Mouse (Mus musculus) CH12.LX (cell line): ENCODE results near the gene Hlcs. TPM values are rescaled to one million over a fixed set of nuclear protein-coding genes. Genes with fewer than 3 reads are reported as not detected.

ENCODE experiments used
- DNase-seq: peaks from one replicate; pipeline ENCODE4 v3.0.0-alpha.2; 2013; ENCODE audit errors: extremely low read depth
- H3K27ac ChIP-seq: 2 replicates; pipeline ENCODE4 v1.5.1; 2012; ENCODE audit warnings: low read depth, mild to moderate bottlenecking, control low read depth, moderate library complexity; ENCODE audit not compliant: insufficient read depth
- H3K27me3 ChIP-seq: replicated peaks from 2 replicates; pipeline ENCODE3; 2012; ENCODE audit warnings: inconsistent platforms
- H3K36me3 ChIP-seq, 2 experiments: replicated peaks in 1 of 2; 2 replicates each; pipeline versions ENCODE3 to v1.6.1; 2012; ENCODE audit warnings: inconsistent platforms in 1 of 2, low read length in 1 of 2, mild to moderate bottlenecking in 1 of 2, mixed read lengths in 1 of 2, moderate library complexity in 1 of 2; ENCODE audit not compliant: control insufficient read depth in 1 of 2, insufficient read depth in 1 of 2
- H3K4me1 ChIP-seq, 2 experiments: 2 replicates each; pipeline ENCODE4 v1.6.1; 2012; ENCODE audit warnings: inconsistent platforms in 1 of 2, moderate library complexity in 1 of 2; ENCODE audit not compliant: insufficient read depth in 2 of 2, control insufficient read depth in 1 of 2
- H3K4me2 ChIP-seq: 2 replicates; pipeline ENCODE4 v1.6.1; 2012; ENCODE audit warnings: low read depth, mild to moderate bottlenecking, control low read depth; ENCODE audit not compliant: poor library complexity, insufficient read depth, severe bottlenecking
- H3K4me3 ChIP-seq, 3 experiments: fragments of 150-350 bp in 1 of 3; sonication (generic) in 1 of 3; replicated peaks in 1 of 3; 2 replicates each; pipeline versions ENCODE3 to v1.5.1; 2011 to 2012; ENCODE audit warnings: low read depth in 2 of 3, low read length in 2 of 3, mild to moderate bottlenecking in 2 of 3, moderate library complexity in 2 of 3, control low read depth in 1 of 3, improper control_type of control experiment in 1 of 3, inconsistent platforms in 1 of 3, mixed read lengths in 1 of 3; ENCODE audit not compliant: poor library complexity in 1 of 3
- H3K79me2 ChIP-seq: replicated peaks from 2 replicates; pipeline ENCODE4 v1.6.1; 2012; ENCODE audit warnings: mild to moderate bottlenecking, moderate library complexity; ENCODE audit not compliant: control insufficient read depth, poor library complexity, insufficient read depth, severe bottlenecking; ENCODE audit errors: extremely low read depth
- H3K9ac ChIP-seq: 2 replicates; pipeline ENCODE4 v1.6.1; 2012; ENCODE audit warnings: low read depth, mild to moderate bottlenecking, control low read depth, moderate library complexity; ENCODE audit not compliant: insufficient read depth
- H3K9me3 ChIP-seq: replicated peaks from 2 replicates; pipeline ENCODE3; 2012; ENCODE audit warnings: low read length, inconsistent platforms, mixed read lengths
- BHLHE40 ChIP-seq: IDR thresholded peaks from 2 replicates; pipeline ENCODE4 v1.6.1; 2011; ENCODE audit warnings: mild to moderate bottlenecking, low read depth, low read length, improper control_type of control experiment
- CHD1 ChIP-seq: IDR thresholded peaks from 2 replicates; pipeline ENCODE4 v1.6.1; 2012; ENCODE audit warnings: low read depth, low read length, improper control_type of control experiment, inconsistent platforms
- CHD2 ChIP-seq: IDR thresholded peaks from 2 replicates; pipeline ENCODE4 v1.6.1; 2011; ENCODE audit warnings: low read length, improper control_type of control experiment
- E2F4 ChIP-seq: IDR thresholded peaks from 2 replicates; pipeline ENCODE4 v1.6.1; 2011; ENCODE audit warnings: low read depth, low read length, improper control_type of control experiment; ENCODE audit not compliant: insufficient replicate concordance
- ETS1 ChIP-seq: conservative IDR thresholded peaks from 2 replicates; pipeline ENCODE4 v1.6.1; 2012; ENCODE audit warnings: low read depth, mild to moderate bottlenecking, inconsistent platforms, low read length, improper control_type of control experiment, moderate library complexity
- GABPA ChIP-seq: IDR thresholded peaks from 2 replicates; pipeline ENCODE4 v1.6.1; 2012; ENCODE audit warnings: low read depth, low read length, improper control_type of control experiment, inconsistent platforms; ENCODE audit not compliant: insufficient replicate concordance
- HCFC1 ChIP-seq: IDR thresholded peaks from 2 replicates; pipeline ENCODE4 v1.6.1; 2012; ENCODE audit warnings: low read depth, mild to moderate bottlenecking, inconsistent platforms, low read length, improper control_type of control experiment
- KAT2A ChIP-seq: IDR thresholded peaks from 2 replicates; pipeline ENCODE4 v1.6.1; 2012; ENCODE audit warnings: low read length, improper control_type of control experiment, inconsistent platforms; ENCODE audit not compliant: insufficient replicate concordance
- MAFK ChIP-seq: IDR thresholded peaks from 2 replicates; pipeline ENCODE4 v1.6.1; 2011; ENCODE audit warnings: low read length, improper control_type of control experiment; ENCODE audit not compliant: insufficient replicate concordance
- MEF2A ChIP-seq: IDR thresholded peaks from 2 replicates; pipeline ENCODE4 v1.6.1; 2014; ENCODE audit warnings: low read depth, mild to moderate bottlenecking, inconsistent platforms, low read length, improper control_type of control experiment, borderline replicate concordance
- MXI1 ChIP-seq: IDR thresholded peaks from 2 replicates; pipeline ENCODE4 v1.6.1; 2011; ENCODE audit warnings: mild to moderate bottlenecking, low read depth, low read length, improper control_type of control experiment
- NELFE ChIP-seq: IDR thresholded peaks from 2 replicates; pipeline ENCODE4 v1.6.1; 2011; ENCODE audit warnings: low read depth, low read length, improper control_type of control experiment
- SMC3 ChIP-seq: IDR thresholded peaks from 2 replicates; pipeline ENCODE4 v1.6.1; 2011; ENCODE audit warnings: low read depth, low read length, improper control_type of control experiment
- TBP ChIP-seq: conservative IDR thresholded peaks from 2 replicates; pipeline ENCODE4 v1.6.1; 2011; ENCODE audit warnings: low read depth, low read length, improper control_type of control experiment
- TCF12 ChIP-seq: IDR thresholded peaks from 2 replicates; pipeline ENCODE4 v1.6.1; 2014; ENCODE audit warnings: low read depth, mild to moderate bottlenecking, inconsistent platforms, low read length, improper control_type of control experiment
- USF1 ChIP-seq: IDR thresholded peaks from 2 replicates; pipeline ENCODE4 v1.6.1; 2014; ENCODE audit warnings: low read depth, mild to moderate bottlenecking, inconsistent platforms, low read length, improper control_type of control experiment
- ZMIZ1 ChIP-seq: IDR thresholded peaks from 2 replicates; pipeline ENCODE4 v1.6.1; 2012; ENCODE audit warnings: low read depth, mild to moderate bottlenecking, inconsistent platforms, low read length, improper control_type of control experiment
- dilution Hi-C: fragments of 300-500 bp; cut with MboI; formaldehyde crosslinking; loops from 2 replicates; pipeline ENCODE4 v1.14.3; 2020; ENCODE audit warnings: low sequenced_read_pairs; ENCODE audit not compliant: extremely low pct_unique_long_range_greater_than_20kb, extremely low pct_ligation_motif_present
- in situ Hi-C: fragments of 300-500 bp; cut with MboI; formaldehyde crosslinking; loops from 3 replicates; pipeline ENCODE4 v1.14.3; 2019; ENCODE audit warnings: low sequenced_read_pairs, low pct_ligation_motif_present, low pct_unique_long_range_greater_than_20kb, mixed read lengths
- polyA plus RNA-seq: library from polyadenylated mRNA; unstranded; fragments of >175 nt; gene quantifications from 2 replicates; pipeline ENCODE4 v1.2.1, GENCODE M21; 2012; ENCODE audit warnings: low read depth; ENCODE audit not compliant: insufficient read length
- total RNA-seq, 2 experiments: library from RNA; depleted of rRNA; stranded (reverse); fragments of 300-350 nt in 1 of 2; fragments of >200 nt in 1 of 2; gene quantifications; 2 replicates each; pipeline ENCODE4 v1.2.3; 2012 to 2014

Gene Hlcs
- total and polyA plus RNA-seq, 3 experiments = 5.3 to 12.5 (median 9.4) TPM

DNA sequence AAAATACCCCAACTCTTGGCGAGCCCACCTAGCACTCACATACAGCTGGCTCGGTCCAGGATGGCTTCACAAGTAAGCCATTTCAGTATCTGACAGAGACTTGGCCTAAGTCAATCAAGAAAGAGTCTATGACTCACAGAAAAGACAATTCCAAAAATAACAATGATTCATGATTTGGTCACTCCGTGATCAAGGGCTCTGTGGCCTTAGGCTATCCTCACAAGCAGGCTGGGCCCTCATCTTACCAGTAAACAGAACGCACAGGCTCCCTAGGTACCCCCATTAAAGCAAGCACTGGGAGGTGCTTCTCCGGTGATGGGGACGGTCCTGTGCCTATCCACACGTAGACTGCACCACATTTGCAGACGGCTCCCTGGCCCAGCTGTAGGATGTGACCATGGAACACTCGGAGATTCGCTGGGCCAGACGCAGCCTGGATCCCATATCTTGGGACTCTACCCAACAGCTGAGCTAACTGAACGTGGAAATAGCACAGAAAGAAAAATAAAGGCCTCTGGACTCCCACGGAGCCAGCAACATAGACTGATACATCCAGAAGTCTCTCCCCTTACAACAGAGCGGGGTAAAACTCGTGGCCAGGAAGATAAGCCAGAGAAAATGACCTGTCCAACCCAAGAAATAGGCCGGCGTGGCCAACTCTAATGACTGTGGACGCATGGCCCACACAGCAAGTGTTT lies 84.4 kb downstream of the Hlcs start:
- H3K4me3 ChIP-seq = no peak overlapping the region
- TF ChIP-seq E2F4 = no peak
- no peak for TF ChIP-seq KAT2A
- no peak for TF ChIP-seq TCF12
- no peak for TF ChIP-seq MAFK
- TF ChIP-seq USF1 = no peak
- TF ChIP-seq SMC3 = no peak
- no peaks in the 10 kb centered on the region for H3K27me3 ChIP-seq
- no peak overlapping the region for H3K9ac ChIP-seq
- H3K9me3 ChIP-seq = peaks cover 7% of the 10 kb centered on the region
- peaks cover 0 to 2% of the 10 kb centered on the region in 2 experiments; a peak in 2 of 4 replicates for H3K4me1 ChIP-seq
- dilution Hi-C loops (no loop called here), in situ Hi-C loops (no loop called here)
- no peak overlapping the region for H3K27ac ChIP-seq
- no peaks in the 10 kb centered on the region for H3K79me2 ChIP-seq
- H3K36me3 ChIP-seq = peaks cover 3 to 44% of the 10 kb centered on the region in 2 experiments
- DNase-seq = no peak
- no peak overlapping the region for H3K4me2 ChIP-seq

DNA sequence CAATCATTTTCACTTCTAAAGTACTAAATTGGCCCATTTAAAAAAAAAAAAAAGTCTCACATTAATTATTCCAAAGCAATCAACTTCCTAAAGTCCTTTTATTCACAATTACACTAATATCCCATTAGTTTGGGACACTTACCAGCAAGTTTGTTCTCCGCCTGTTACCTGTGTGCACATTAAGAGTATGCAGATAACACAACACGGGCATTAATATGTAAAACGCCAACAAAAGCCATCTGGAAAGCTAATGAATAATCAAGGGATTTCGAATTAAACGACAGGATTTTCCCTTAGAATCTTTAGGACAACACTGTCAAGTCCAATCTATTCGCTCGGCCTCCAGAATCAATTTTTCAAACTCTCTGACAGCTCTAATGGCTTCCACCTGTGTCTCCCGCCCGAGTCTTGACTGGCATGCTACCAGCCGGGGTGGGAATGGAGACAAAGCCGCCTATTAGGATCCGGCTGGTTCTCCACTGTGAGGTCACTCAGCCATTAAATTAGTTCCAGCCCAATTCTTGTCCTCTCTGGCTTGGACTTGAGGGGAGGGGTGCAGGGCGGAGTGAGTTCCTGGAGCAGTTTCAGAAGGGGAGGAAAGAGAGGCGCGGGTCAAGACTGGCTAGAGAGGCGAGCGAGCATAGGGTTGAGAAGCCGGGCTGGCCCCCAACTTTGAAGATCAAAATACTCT lies 85.9 kb downstream of the Hlcs start:
- DNase-seq = no peak
- peaks cover 0 to 38% of the 10 kb centered on the region in 2 experiments for H3K36me3 ChIP-seq
- peaks cover under 1% of the 10 kb centered on the region for H3K9me3 ChIP-seq
- TF ChIP-seq CHD1 (no peak), NELFE (no peak), HCFC1 (no peak), MXI1 (no peak), TBP (no peak), MAFK (no peak), USF1 (no peak), ZMIZ1 (no peak), GABPA (no peak), CHD2 (no peak), ETS1 (no peak), BHLHE40 (no peak), MEF2A (no peak)
- TF ChIP-seq, all 38 proteins: peak for 0
- H3K4me2 ChIP-seq = no peak overlapping the region
- no peak overlapping the region for H3K9ac ChIP-seq
- peaks cover 3 to 17% of the 10 kb centered on the region in 2 experiments; a peak in 3 of 4 replicates for H3K4me1 ChIP-seq
- no peaks in the 10 kb centered on the region for H3K27me3 ChIP-seq
- H3K27ac ChIP-seq = no peak overlapping the region
- dilution Hi-C loops = no loop called here
- H3K4me3 ChIP-seq = no peak overlapping the region
- in situ Hi-C loops = no loop called here
- no peaks in the 10 kb centered on the region for H3K79me2 ChIP-seq
